Mouse (Mus musculus) myocyte (in vitro differentiated cells): Measurements from ENCODE around the gene Actn2.

Source experiments
- MAX ChIP-seq: IDR thresholded peaks from one replicate; pipeline ENCODE4 v1.6.1; 2011; ENCODE audit warnings: low read depth, mild to moderate bottlenecking, control low read depth
- POLR2A ChIP-seq: IDR thresholded peaks from one replicate; pipeline ENCODE4 v1.6.1; 2011; ENCODE audit warnings: low read depth, mild to moderate bottlenecking, control low read depth, moderate library complexity; ENCODE audit not compliant: insufficient read length
- TCF12 ChIP-seq: IDR thresholded peaks from one replicate; pipeline ENCODE4 v1.6.1; 2011; ENCODE audit warnings: mild to moderate bottlenecking, control low read depth; ENCODE audit not compliant: poor library complexity, insufficient read depth, severe bottlenecking

GRCm38 (mm10) chr13:12296701-12297100 is 43.9 kb downstream of the Actn2 start:
- TF ChIP-seq MAX: no peak
- TF ChIP-seq TCF12: no peak
- TF ChIP-seq POLR2A: no peak
